Mouse (Mus musculus) olfactory bulb, adult 2 months (tissue): ENCODE results near the gene Uhrf1bp1. TPM values are rescaled to one million over a fixed set of nuclear protein-coding genes. Genes with fewer than 3 reads are reported as not detected.

Source experiments
- H3K27ac ChIP-seq: fragments of 200-500 bp; 2 replicates; pipeline ENCODE4 v1.5.1; 2012; ENCODE audit warnings: low read depth, low read length; ENCODE audit not compliant: insufficient read depth
- H3K4me1 ChIP-seq: fragments of 200-500 bp; 2 replicates; pipeline ENCODE4 v1.6.1; 2012; ENCODE audit warnings: low read length; ENCODE audit not compliant: control insufficient read depth, insufficient read depth
- H3K4me3 ChIP-seq: fragments of 200-500 bp; 2 replicates; pipeline ENCODE4 v1.5.1; 2012; ENCODE audit warnings: mild to moderate bottlenecking, low read depth, low read length, moderate library complexity; ENCODE audit not compliant: insufficient read depth
- CTCF ChIP-seq: fragments of 200-500 bp; IDR thresholded peaks from 2 replicates; pipeline ENCODE4 v1.5.1; 2012; ENCODE audit warnings: low read depth, mild to moderate bottlenecking, low read length, moderate library complexity; ENCODE audit not compliant: insufficient read depth
- POLR2A ChIP-seq: fragments of 200-500 bp; IDR thresholded peaks from 2 replicates; pipeline ENCODE4 v1.6.1; 2012; ENCODE audit warnings: mild to moderate bottlenecking, low read depth, low read length, moderate library complexity; ENCODE audit not compliant: insufficient read depth
- WGBS: fragments of 180-500 bp; shearing (Covaris S2); methylation state at CpG from one replicate; pipeline ENCODE4 v1.1.7; 2018; 5-methylcytosine and 5-hydroxymethylcytosine counted together
- polyA plus RNA-seq: library from polyadenylated mRNA; stranded (reverse); fragments of >200 nt; gene quantifications from 2 replicates; pipeline ENCODE4 v1.2.4, GENCODE M21; 2012; ENCODE audit warnings: low replicate concordance; ENCODE audit not compliant: missing spikeins, insufficient read depth, insufficient read length

Gene Uhrf1bp1
- polyA plus RNA-seq, 1 experiment = not detected

DNA sequence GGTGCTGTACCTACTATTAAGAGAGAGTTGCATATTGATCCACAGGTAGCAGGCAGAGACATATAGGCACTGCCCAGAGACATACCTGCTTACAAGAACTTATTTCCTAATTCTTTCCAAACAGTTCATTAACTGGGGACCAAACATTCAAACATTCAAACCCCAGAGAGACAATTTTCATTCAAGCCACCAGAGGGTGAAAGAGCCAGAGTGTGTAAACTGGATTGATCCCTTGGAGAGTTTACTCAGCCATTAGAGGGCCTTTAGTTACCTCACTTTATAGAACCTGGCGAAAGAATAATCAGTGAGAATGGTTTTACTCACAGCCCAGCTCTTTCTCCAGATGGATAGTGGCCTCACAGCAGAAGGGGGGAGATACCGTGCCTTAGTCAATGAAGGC is 9.2 kb downstream of the Uhrf1bp1 start:
- H3K4me1 ChIP-seq = no peaks in the 10 kb centered on the region
- H3K4me3 ChIP-seq = no peak overlapping the region
- TF ChIP-seq POLR2A (no peak), CTCF (no peak)
- no peak overlapping the region for H3K27ac ChIP-seq
- 70% methylated on average over 2 of the region's 2 CpGs for WGBS

DNA sequence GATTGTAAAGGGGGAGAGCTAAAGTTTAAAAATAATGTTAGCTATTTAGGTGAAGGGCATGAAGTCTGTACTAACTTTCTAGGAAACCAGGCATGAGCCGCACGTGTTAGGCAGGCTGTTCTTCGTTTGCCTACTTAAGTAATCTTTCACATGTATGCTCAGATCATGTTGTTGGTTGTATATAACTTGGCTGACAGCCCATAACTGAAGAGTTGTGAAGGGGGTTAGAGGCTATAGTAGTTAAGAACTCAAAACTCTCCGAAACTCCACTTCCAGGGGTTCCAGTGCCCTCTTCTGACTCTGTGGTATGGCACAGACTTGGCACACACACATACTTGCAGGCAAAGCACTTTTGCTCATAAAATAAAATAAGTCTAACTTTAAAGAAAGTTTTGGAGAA is 10.5 kb downstream of the Uhrf1bp1 start:
- Histone ChIP-seq H3K27ac (no peak overlapping the region), H3K4me1 (no peaks in the 10 kb centered on the region), H3K4me3 (no peak overlapping the region)
- no peak for TF ChIP-seq POLR2A
- TF ChIP-seq CTCF = no peak
- 90% methylated on average over 4 of the region's 4 CpGs for WGBS

DNA sequence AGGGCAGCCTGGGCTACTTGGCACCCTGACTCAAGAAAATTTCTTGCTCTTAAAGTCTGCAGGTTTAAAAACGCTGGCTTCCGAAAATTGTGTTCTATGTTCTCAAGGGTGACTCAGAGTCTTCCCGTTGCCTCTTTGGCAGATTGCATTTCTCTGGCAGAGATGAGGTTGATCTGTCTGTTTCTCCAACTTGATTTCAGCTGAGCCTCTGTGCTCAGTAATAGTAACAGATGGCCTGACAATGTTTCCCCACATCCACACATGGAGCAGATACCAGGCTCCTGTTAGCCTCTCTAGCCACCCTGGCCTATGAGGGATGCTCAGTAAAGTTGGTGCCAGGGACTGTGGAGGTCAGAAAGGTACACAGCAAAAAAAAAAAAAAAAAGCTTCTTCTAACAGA is 15.6 kb downstream of the Uhrf1bp1 start:
- Histone ChIP-seq H3K4me1 (no peaks in the 10 kb centered on the region), H3K27ac (no peak overlapping the region), H3K4me3 (no peak overlapping the region)
- no peak for TF ChIP-seq POLR2A
- no peak for TF ChIP-seq CTCF
- WGBS = 59% methylated on average over 3 of the region's 3 CpGs

DNA sequence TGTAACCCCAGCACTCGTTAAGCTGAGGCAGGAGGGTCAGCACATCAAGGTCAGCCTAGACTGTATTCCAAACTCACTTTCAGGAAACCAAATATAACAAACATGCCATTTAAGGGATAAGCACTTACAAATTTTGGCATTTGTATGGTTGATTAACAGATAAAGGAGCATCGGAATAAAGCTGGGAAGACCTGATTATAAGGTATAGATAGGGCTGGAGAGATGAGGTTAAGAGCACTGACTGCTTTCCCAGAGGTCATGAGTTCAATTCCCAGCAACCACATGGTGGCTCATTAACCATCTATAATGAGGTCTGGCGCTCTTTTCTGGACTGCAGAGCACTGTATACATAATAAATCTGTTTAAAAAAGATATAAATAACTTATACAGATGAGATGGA is 17.3 kb downstream of the Uhrf1bp1 start:
- no peak for TF ChIP-seq POLR2A
- no peak for TF ChIP-seq CTCF
- Histone ChIP-seq H3K27ac (no peak overlapping the region), H3K4me3 (no peak overlapping the region), H3K4me1 (no peaks in the 10 kb centered on the region)
- 63% methylated on average over 3 of the region's 3 CpGs for WGBS

DNA sequence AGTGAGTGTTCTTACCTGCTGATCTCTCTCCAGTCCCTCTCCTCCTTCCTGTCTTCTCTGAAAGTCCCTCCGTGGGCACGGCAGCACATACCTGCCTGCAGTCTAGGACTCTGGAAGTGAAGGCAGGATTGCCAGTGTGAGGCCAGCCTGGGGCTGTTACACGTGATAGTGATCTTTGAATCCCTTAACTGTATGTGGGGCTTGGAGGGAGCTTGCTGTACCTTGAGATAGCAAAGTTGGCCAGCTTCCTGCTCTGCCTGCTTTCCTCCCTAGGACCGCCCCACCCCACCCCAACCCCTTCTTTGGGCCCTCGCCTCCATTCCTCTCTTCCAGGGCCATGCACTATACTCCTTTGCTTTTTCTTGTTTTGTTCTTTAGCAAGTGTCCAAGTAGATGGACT is 18.3 kb downstream of the Uhrf1bp1 start:
- no peak overlapping the region for H3K27ac ChIP-seq
- WGBS = 75% methylated on average over 5 of the region's 5 CpGs
- H3K4me3 ChIP-seq = no peak overlapping the region
- TF ChIP-seq CTCF (no peak), POLR2A (no peak)
- H3K4me1 ChIP-seq = no peaks in the 10 kb centered on the region

DNA sequence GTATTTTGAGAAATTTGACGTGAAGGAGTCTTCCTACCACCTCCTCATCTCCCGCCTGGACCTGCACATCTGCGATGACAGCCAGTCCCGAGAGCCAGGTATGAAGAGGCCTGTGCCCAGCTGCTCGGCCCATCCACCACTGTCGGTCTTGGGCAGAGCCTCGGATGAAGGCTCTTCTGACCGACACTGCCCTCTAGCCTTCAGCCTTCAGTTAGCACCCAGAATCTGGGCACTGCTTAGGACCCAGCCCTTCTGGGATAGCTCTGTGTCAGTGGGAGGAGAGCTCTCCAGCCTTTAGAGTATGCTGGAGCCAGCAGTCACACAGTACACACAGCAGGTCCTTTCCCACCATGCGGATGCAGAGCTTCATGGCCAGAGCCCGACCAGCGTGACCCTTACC is 25.3 kb downstream of the Uhrf1bp1 start:
- 63% methylated on average over 11 of the region's 11 CpGs for whole genome bisulfite sequencing
- Histone ChIP-seq H3K27ac (no peak overlapping the region), H3K4me1 (no peaks in the 10 kb centered on the region), H3K4me3 (no peak overlapping the region)
- TF ChIP-seq POLR2A (no peak), CTCF (no peak)

DNA sequence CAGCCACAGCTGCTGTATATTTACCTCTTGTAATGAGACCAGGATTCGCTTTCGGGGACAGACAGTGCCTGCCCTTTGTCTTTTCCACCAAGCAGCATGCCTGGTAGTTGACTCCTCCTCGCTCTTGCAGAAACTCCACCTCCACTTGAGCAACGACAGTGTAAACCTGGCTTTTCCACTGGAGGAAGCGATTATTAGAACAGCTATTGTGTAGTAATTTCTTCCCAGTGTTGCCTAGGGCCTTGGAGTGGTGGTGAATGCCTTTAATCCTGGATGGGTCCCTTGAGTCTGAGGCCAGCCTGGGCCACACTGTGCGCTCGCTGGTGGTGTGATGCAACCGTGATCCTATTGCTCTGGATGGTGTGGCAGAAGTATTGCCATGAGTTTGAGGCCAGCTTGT is 26.9 kb downstream of the Uhrf1bp1 start:
- H3K4me1 ChIP-seq = no peaks in the 10 kb centered on the region
- 89% methylated on average over 8 of the region's 8 CpGs for WGBS
- H3K27ac ChIP-seq = no peak overlapping the region
- no peak for TF ChIP-seq CTCF
- no peak for TF ChIP-seq POLR2A
- H3K4me3 ChIP-seq = no peak overlapping the region

DNA sequence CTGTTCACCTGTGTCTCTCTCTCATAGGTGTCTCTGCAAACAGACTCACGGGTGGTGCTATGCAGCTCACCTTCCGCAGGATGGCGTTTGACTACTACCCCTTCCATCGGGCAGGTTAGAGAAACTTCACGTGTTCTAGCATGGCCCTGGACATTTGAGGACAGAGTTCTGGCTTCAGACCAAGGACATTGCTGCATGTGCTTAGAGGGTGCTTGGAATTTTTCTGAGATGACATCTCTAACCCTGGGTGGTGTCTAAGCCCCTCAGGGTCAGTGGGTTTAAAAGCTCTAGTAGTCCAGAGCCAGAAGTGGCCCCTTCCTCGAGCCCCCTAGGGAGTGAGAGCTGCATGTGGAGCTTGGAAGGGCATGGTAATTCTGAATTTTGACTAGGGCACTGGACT is 27.8 kb downstream of the Uhrf1bp1 start:
- WGBS = 91% methylated on average over 6 of the region's 6 CpGs
- TF ChIP-seq CTCF = no peak
- no peak for TF ChIP-seq POLR2A
- Histone ChIP-seq H3K27ac (no peak overlapping the region), H3K4me3 (no peak overlapping the region), H3K4me1 (no peaks in the 10 kb centered on the region)

DNA sequence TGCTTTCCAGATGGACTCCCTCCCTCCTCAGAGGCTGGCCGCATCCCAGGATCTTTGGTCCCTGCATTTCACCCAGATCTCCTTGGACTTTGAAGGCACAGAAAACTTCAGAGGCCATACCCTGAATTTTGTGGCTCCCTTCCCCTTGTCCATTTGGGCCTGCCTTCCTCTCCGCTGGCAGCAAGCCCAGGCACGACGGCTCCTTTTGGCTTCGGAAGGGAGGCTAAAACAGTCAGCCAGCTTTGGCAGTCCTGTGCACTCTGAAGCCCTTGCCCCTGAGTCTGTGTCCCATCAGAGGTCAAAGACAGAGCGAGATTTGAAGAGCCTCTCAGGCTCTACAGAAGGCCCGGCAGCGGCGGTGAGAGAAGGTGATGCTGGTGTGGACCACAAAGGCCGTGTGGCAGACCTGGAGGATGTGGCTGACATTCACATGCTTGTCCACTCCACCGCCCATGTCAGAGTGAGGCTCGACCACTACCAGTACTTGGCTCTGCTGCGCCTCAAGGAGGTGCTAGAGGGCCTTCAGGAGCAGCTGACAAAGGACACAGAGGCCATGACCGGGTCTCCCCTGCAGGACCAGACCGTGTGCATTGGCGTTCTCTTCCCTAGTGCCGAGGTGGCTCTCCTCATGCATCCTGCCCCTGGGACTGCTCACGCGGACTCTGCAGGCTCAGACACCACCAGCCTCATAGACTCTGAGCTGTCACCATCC is 30.4 kb downstream of the Uhrf1bp1 start:
- TF ChIP-seq POLR2A (no peak), CTCF (no peak)
- no peak overlapping the region for H3K4me3 ChIP-seq
- 70% methylated on average over 19 of the region's 19 CpGs for WGBS
- H3K27ac ChIP-seq = no peak overlapping the region
- H3K4me1 ChIP-seq = no peaks in the 10 kb centered on the region
